Mouse (Mus musculus): ENCODE measurements around the gene Psmb5. TPM values are rescaled to one million over a fixed set of nuclear protein-coding genes. Genes with fewer than 3 reads are reported as not detected.

Psmb5 gene
- polyA plus RNA-seq, 1 experiment from 2014 or later, result 251 TPM

DNA sequence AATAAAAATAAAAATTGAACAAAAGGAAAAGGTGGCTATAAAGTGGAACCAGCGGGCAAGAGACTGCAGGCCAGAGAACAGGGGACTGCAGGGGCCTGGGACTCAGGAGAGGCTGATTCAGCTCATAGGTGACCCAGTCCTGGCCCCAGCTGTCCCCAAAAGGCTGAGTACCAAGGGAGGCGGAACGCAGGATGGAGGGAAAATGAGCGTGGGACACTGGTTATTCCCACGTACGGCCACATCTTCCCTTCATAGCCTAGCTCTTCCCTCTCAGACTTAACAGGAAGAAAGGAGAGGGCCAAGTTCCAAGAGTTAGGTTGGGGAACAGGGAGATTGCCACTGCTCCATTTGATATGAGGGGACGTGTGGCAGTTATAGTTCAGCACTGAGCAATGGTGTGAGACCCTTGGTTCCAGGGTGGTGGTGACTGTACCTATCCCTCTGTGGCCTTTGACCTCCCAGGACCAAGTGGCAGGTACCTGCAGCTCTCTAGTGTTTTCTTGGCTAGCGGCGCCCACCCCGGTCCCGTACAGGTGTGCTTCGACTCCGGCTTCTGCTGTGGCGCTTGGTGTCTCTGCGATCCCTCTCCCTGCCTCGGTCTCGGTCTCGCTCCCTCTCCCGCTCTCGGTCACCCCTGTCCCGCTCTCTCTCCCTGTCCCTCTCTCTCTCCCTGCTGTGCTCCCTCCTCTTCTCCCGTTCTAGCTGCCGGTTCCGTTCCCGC is 24.6 kb upstream of the Psmb5 start:
- WGBS, result 76% methylated on average over 25 of the region's 25 CpGs
- H3K4me1 ChIP-seq (ENCODE audit: insufficient read depth, low read depth, low read length), result no peaks in the 10 kb centered on the region
- ATAC-seq (no peak), DNase-seq (ENCODE audit: low spot score) (no peak)
- no peak overlapping the region for H3K4me3 ChIP-seq (ENCODE audit: low read depth, low read length)
- H3K9me3 ChIP-seq (ENCODE audit: low read length), result no peaks in the 10 kb centered on the region
- no peak for TF ChIP-seq CTCF (IDR thresholded peaks at IDR 0.05)
- no peak for TF ChIP-seq EP300 (IDR thresholded peaks at IDR 0.05)
- no peaks in the 10 kb centered on the region for H3K27me3 ChIP-seq (replicated peaks; ENCODE audit: insufficient read depth, low read length)
- H3K36me3 ChIP-seq (ENCODE audit: insufficient read depth, low read length), result peaks cover 32% of the 10 kb centered on the region
- no peak overlapping the region for H3K27ac ChIP-seq (ENCODE audit: low read length)
- no peak overlapping the region for H3K9ac ChIP-seq (replicated peaks; ENCODE audit: low read depth)
- no peak overlapping the region for H3K4me2 ChIP-seq (replicated peaks; ENCODE audit: low read depth, low read length)

GRCm38 (mm10) chr14:54641305-54641969 is 23.6 kb upstream of the Psmb5 start, which contains the start of gene Cdh24:
TSS of gene Cdh24 (minus strand) at chr14:54641364.
- no peaks in the 10 kb centered on the region for H3K4me1 ChIP-seq (ENCODE audit: insufficient read depth, low read depth, low read length)
- peak; percentile 94 for DNase-seq (ENCODE audit: low spot score)
- H3K27me3 ChIP-seq (replicated peaks; ENCODE audit: insufficient read depth, low read length), result no peaks in the 10 kb centered on the region
- peak; percentile 96 for ATAC-seq
- 2% methylated on average over 50 of the region's 52 CpGs for WGBS
- H3K9ac ChIP-seq (replicated peaks; ENCODE audit: low read depth), result peak within 1 kb of the TSS; percentile 41
- no peak within 1 kb of the TSS; the same call in 1 of the 2 replicates for H3K27ac ChIP-seq (ENCODE audit: low read length)
- H3K4me2 ChIP-seq (replicated peaks; ENCODE audit: low read depth, low read length), result peak within 1 kb of the TSS; percentile 97
- peak within 1 kb of the TSS; percentile 62 for H3K4me3 ChIP-seq (ENCODE audit: low read depth, low read length)
- H3K9me3 ChIP-seq (ENCODE audit: low read length), result no peaks in the 10 kb centered on the region
- peaks cover 26% of the 10 kb centered on the region for H3K36me3 ChIP-seq (ENCODE audit: insufficient read depth, low read length)
- TF ChIP-seq EP300 (IDR thresholded peaks at IDR 0.05) (no peak), CTCF (IDR thresholded peaks at IDR 0.05) (peak; percentile 89)

- Histone ChIP-seq H3K27me3 (replicated peaks; ENCODE audit: insufficient read depth, low read length) (no peaks in the 10 kb centered on the region), H3K9me3 (ENCODE audit: low read length) (no peaks in the 10 kb centered on the region), H3K27ac (ENCODE audit: low read length) (no peak within 1 kb of the TSS; the same call in 1 of the 2 replicates), H3K4me2 (replicated peaks; ENCODE audit: low read depth, low read length) (peak within 1 kb of the TSS; percentile 97), H3K4me3 (ENCODE audit: low read depth, low read length) (peak within 1 kb of the TSS; percentile 62), H3K4me1 (ENCODE audit: insufficient read depth, low read depth, low read length) (no peaks in the 10 kb centered on the region), H3K36me3 (ENCODE audit: insufficient read depth, low read length) (peaks cover 21% of the 10 kb centered on the region), H3K9ac (replicated peaks; ENCODE audit: low read depth) (peak within 1 kb of the TSS; percentile 41)
- WGBS, result under 1% methylated on average over 21 of the region's 28 CpGs
- no peak for TF ChIP-seq CTCF (IDR thresholded peaks at IDR 0.05)
- TF ChIP-seq EP300 (IDR thresholded peaks at IDR 0.05), result no peak
- DNase-seq (ENCODE audit: low spot score) (no peak), ATAC-seq (peak; percentile 8)
Measured at GRCm38 (mm10) chr14:54640946-54641304, 23.1 kb upstream of the Psmb5 start, which contains the start of gene Gm17606. TSS of gene Gm17606 (plus strand) at chr14:54640952.

DNA sequence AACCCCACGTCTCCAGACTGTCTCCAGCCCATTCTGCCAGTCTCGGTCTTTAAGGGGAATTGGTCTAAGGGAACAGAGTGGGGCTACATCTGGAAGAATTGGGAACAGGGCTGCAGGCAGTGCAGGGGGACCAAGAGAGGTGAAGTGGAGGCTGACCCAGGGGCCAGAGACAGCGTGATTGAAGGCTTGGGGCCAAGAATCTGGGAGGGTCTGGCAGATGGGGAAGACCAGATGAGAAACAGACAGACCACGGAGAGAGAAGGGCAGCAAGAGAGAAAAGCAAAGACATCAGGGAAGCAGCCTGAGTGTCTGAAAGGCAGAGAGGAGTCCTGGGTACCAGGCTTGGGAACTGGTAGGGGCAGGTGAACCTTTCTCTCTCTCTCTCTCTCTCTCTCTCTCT is 22.3 kb upstream of the Psmb5 start:
- 32% methylated on average over 4 of the region's 4 CpGs for WGBS
- no peak overlapping the region for H3K9ac ChIP-seq (replicated peaks; ENCODE audit: low read depth)
- no peak overlapping the region for H3K4me2 ChIP-seq (replicated peaks; ENCODE audit: low read depth, low read length)
- no peak overlapping the region for H3K4me3 ChIP-seq (ENCODE audit: low read depth, low read length)
- H3K4me1 ChIP-seq (ENCODE audit: insufficient read depth, low read depth, low read length), result no peaks in the 10 kb centered on the region
- no peaks in the 10 kb centered on the region for H3K9me3 ChIP-seq (ENCODE audit: low read length)
- no peak for ATAC-seq
- no peaks in the 10 kb centered on the region for H3K27me3 ChIP-seq (replicated peaks; ENCODE audit: insufficient read depth, low read length)
- H3K36me3 ChIP-seq (ENCODE audit: insufficient read depth, low read length), result peaks cover 13% of the 10 kb centered on the region
- H3K27ac ChIP-seq (ENCODE audit: low read length), result no peak overlapping the region
- TF ChIP-seq CTCF (IDR thresholded peaks at IDR 0.05), result no peak
- TF ChIP-seq EP300 (IDR thresholded peaks at IDR 0.05), result no peak
- DNase-seq (ENCODE audit: low spot score), result no peak

- ATAC-seq (no peak), DNase-seq (ENCODE audit: low spot score) (no peak)
- Histone ChIP-seq H3K4me3 (ENCODE audit: low read depth, low read length) (no peak overlapping the region), H3K27me3 (replicated peaks; ENCODE audit: insufficient read depth, low read length) (no peaks in the 10 kb centered on the region), H3K4me1 (ENCODE audit: insufficient read depth, low read depth, low read length) (no peaks in the 10 kb centered on the region), H3K4me2 (replicated peaks; ENCODE audit: low read depth, low read length) (no peak overlapping the region), H3K9me3 (ENCODE audit: low read length) (no peaks in the 10 kb centered on the region), H3K9ac (replicated peaks; ENCODE audit: low read depth) (no peak overlapping the region), H3K27ac (ENCODE audit: low read length) (no peak overlapping the region), H3K36me3 (ENCODE audit: insufficient read depth, low read length) (0 out of 2 replicates have a peak, but pooled peaks cover 4% of the 10 kb centered on the region)
- TF ChIP-seq CTCF (IDR thresholded peaks at IDR 0.05), result peak; percentile 25; the same call in 1 of the 2 replicates
- no peak for TF ChIP-seq EP300 (IDR thresholded peaks at IDR 0.05)
- 67% methylated on average over 5 of the region's 5 CpGs for WGBS
Measured at GRCm38 (mm10) chr14:54638210-54638609, 20.4 kb upstream of the Psmb5 start.

- Histone ChIP-seq H3K27ac (ENCODE audit: low read length) (no peak overlapping the region), H3K4me3 (ENCODE audit: low read depth, low read length) (no peak overlapping the region), H3K9ac (replicated peaks; ENCODE audit: low read depth) (no peak overlapping the region), H3K4me1 (ENCODE audit: insufficient read depth, low read depth, low read length) (no peaks in the 10 kb centered on the region), H3K36me3 (ENCODE audit: insufficient read depth, low read length) (0 out of 2 replicates have a peak, but pooled peaks cover 5% of the 10 kb centered on the region), H3K27me3 (replicated peaks; ENCODE audit: insufficient read depth, low read length) (no peaks in the 10 kb centered on the region), H3K4me2 (replicated peaks; ENCODE audit: low read depth, low read length) (no peak overlapping the region), H3K9me3 (ENCODE audit: low read length) (no peaks in the 10 kb centered on the region)
- DNase-seq (ENCODE audit: low spot score) (peak; percentile 55), ATAC-seq (no peak)
- 49% methylated on average over 8 of the region's 8 CpGs for WGBS
- peak; percentile 93 for TF ChIP-seq CTCF (IDR thresholded peaks at IDR 0.05)
- TF ChIP-seq EP300 (IDR thresholded peaks at IDR 0.05), result no peak
Measured at GRCm38 (mm10) chr14:54636954-54637353, 19.1 kb upstream of the Psmb5 start.

All from lung, postnatal 0 days (tissue).